ENCODE assay signal across 8 mouse cellular contexts in the genomic region with DNA sequence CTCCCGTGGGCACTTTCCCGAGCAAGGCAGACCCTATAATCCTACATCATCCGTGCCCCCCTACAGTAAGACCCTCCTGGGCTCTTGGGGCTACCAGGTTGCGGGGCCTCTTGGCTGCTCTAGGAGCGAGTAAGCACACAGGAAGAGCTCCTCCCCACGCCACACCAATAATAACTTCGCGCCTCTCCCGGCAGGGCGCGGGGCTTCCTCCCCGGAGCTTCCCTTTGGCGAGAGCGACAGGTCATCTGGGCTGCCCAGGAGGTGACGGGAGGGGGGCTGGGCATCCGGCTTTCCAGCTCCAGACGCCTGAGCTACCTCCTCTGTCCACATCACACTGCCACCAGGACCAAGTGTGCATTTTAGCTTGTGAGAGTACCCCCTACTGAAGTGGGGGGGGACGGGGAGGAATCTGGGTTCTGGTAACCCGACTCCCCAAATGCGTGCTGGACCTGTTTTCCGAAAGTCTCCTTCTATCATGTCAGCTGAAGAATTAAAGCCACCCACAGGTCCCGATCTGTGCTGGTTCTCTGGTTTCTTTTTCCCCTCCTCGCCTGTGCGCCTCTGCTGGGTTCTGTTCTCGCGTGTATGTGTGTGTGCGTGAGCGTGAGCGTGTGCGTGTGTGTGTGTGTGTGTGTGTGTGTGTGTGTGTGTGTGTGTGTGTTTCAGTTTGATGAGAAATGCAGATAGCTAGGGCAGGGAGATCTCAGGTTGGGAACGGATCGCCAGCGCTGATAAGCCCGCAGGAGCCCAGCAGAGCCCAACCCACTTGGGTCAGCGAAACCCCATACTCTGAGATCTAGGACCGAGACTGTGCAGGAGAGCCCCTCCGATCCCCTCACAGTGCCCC. TPM values are rescaled to one million over a fixed set of nuclear protein-coding genes. Genes with fewer than 3 reads are reported as not detected.
DNase-seq lines count a peak whose midpoint lies in the region; ATAC-seq lines count a peak whose summit lies in the region.

No protein-coding gene starts in this region.

- H3K9ac ChIP-seq in embryonic facial prominence, embryonic 12.5 days = peak overlapping the region; percentile 71
- peak overlapping the region; percentile 98 for H3K9ac ChIP-seq in heart, embryonic 13.5 days
- peak overlapping the region; percentile 79 for H3K9ac ChIP-seq in kidney, embryonic 16.5 days (replicated peaks; ENCODE audit: low read length)
- H3K9ac ChIP-seq in liver, embryonic 16.5 days (ENCODE audit: low read depth, low read length) = peak overlapping the region; percentile 98
- peak overlapping the region; percentile 66 for H3K9ac ChIP-seq in neural tube, embryonic 14.5 days (replicated peaks; ENCODE audit: low read depth, low read length)

- H3K4me1 ChIP-seq in embryonic facial prominence, embryonic 12.5 days = peaks cover 43% of the 10 kb centered on the region
- H3K4me1 ChIP-seq in heart, embryonic 13.5 days = peaks cover 67% of the 10 kb centered on the region
- H3K4me1 ChIP-seq in kidney, embryonic 16.5 days (ENCODE audit: insufficient read depth, low read length) = peaks cover 51% of the 10 kb centered on the region
- H3K4me1 ChIP-seq in liver, embryonic 16.5 days (ENCODE audit: control insufficient read depth, low read depth, low read length) = peaks cover 56% of the 10 kb centered on the region
- H3K4me1 ChIP-seq in neural tube, embryonic 14.5 days (ENCODE audit: control insufficient read depth, insufficient read depth, low read length) = peaks cover 24% of the 10 kb centered on the region

- peak overlapping the region; percentile 43 for H3K27ac ChIP-seq in embryonic facial prominence, embryonic 12.5 days
- peak overlapping the region; percentile 88 for H3K27ac ChIP-seq in heart, embryonic 13.5 days (replicated peaks)
- H3K27ac ChIP-seq in kidney, embryonic 16.5 days (ENCODE audit: low read length) = peak overlapping the region; percentile 74
- peak overlapping the region; percentile 97 for H3K27ac ChIP-seq in liver, embryonic 16.5 days (ENCODE audit: low read length)
- H3K27ac ChIP-seq in neural tube, embryonic 14.5 days (ENCODE audit: low read depth, low read length) = peak overlapping the region; percentile 44; the same call in 1 of the 2 replicates

- DNase-seq in layer of hippocampus, adult 11-12 months (ENCODE audit: low spot score) = peak; percentile 50
- DNase-seq in layer of hippocampus, adult 9-10 months (ENCODE audit: low spot score) = no peak
- peak; percentile 63 for DNase-seq in thymus, postnatal 4 days

- H3K27me3 ChIP-seq in embryonic facial prominence, embryonic 12.5 days = peaks cover 33% of the 10 kb centered on the region
- H3K27me3 ChIP-seq in heart, embryonic 13.5 days (replicated peaks) = no peaks in the 10 kb centered on the region
- H3K27me3 ChIP-seq in kidney, embryonic 16.5 days (ENCODE audit: insufficient read depth, low read length) = 0 out of 2 replicates have a peak, but pooled peaks cover 4% of the 10 kb centered on the region
- H3K27me3 ChIP-seq in liver, embryonic 16.5 days (ENCODE audit: control insufficient read depth, insufficient read depth, low read depth, low read length) = no peaks in the 10 kb centered on the region
- peaks cover 13% of the 10 kb centered on the region for H3K27me3 ChIP-seq in neural tube, embryonic 14.5 days (ENCODE audit: control insufficient read depth, insufficient read depth, low read length)

- H3K36me3 ChIP-seq in embryonic facial prominence, embryonic 12.5 days = no peaks in the 10 kb centered on the region
- H3K36me3 ChIP-seq in heart, embryonic 13.5 days = peaks cover 5% of the 10 kb centered on the region
- no peaks in the 10 kb centered on the region for H3K36me3 ChIP-seq in kidney, embryonic 16.5 days (ENCODE audit: insufficient read depth, low read length)
- H3K36me3 ChIP-seq in liver, embryonic 16.5 days (ENCODE audit: control insufficient read depth, insufficient read depth) = no peaks in the 10 kb centered on the region
- H3K36me3 ChIP-seq in neural tube, embryonic 14.5 days (ENCODE audit: control insufficient read depth, insufficient read depth, low read length) = no peaks in the 10 kb centered on the region

- no peak for ATAC-seq in embryonic facial prominence, embryonic 12.5 days (ENCODE audit: insufficient number of reproducible peaks, insufficient read depth, low FRiP score, low TSS enrichment)
- no peak for ATAC-seq in heart, embryonic 13.5 days (ENCODE audit: extremely low read depth, insufficient number of reproducible peaks, low FRiP score, low TSS enrichment)
- no peak for ATAC-seq in kidney, embryonic 16.5 days (ENCODE audit: low FRiP score, low TSS enrichment)
- no peak for ATAC-seq in liver, embryonic 16.5 days (ENCODE audit: low read depth)
- no peak for ATAC-seq in neural tube, embryonic 14.5 days (ENCODE audit: low read depth)

- peak overlapping the region; percentile 97 for H3K4me2 ChIP-seq in embryonic facial prominence, embryonic 12.5 days (replicated peaks)
- H3K4me2 ChIP-seq in heart, embryonic 13.5 days = peak overlapping the region; percentile 90
- H3K4me2 ChIP-seq in kidney, embryonic 16.5 days (replicated peaks; ENCODE audit: low read depth, low read length) = peak overlapping the region; percentile 93
- H3K4me2 ChIP-seq in liver, embryonic 16.5 days (ENCODE audit: low read depth, low read length) = peak overlapping the region; percentile 94
- H3K4me2 ChIP-seq in neural tube, embryonic 14.5 days (ENCODE audit: low read depth, low read length) = peak overlapping the region; percentile 98

- peak overlapping the region; percentile 63 for H3K4me3 ChIP-seq in embryonic facial prominence, embryonic 12.5 days
- H3K4me3 ChIP-seq in heart, embryonic 13.5 days = peak overlapping the region; percentile 97
- peak overlapping the region; percentile 80 for H3K4me3 ChIP-seq in kidney, embryonic 16.5 days (ENCODE audit: low read length)
- peak overlapping the region; percentile 93 for H3K4me3 ChIP-seq in liver, embryonic 16.5 days (ENCODE audit: low read depth, low read length)
- peak overlapping the region; percentile 56 for H3K4me3 ChIP-seq in neural tube, embryonic 14.5 days (ENCODE audit: low read depth, low read length)

- under 1% methylated on average over 37 of the region's 37 CpGs for WGBS in embryonic facial prominence, embryonic 12.5 days
- 1% methylated on average over 37 of the region's 37 CpGs for WGBS in heart, embryonic 13.5 days
- WGBS in kidney, embryonic 16.5 days = under 1% methylated on average over 37 of the region's 37 CpGs
- under 1% methylated on average over 37 of the region's 37 CpGs for whole genome bisulfite sequencing in liver, embryonic 16.5 days (ENCODE audit: insufficient replicate concordance)
- WGBS in neural tube, embryonic 14.5 days = under 1% methylated on average over 37 of the region's 37 CpGs

- H3K9me3 ChIP-seq in embryonic facial prominence, embryonic 12.5 days = no peaks in the 10 kb centered on the region
- no peaks in the 10 kb centered on the region for H3K9me3 ChIP-seq in heart, embryonic 13.5 days
- no peaks in the 10 kb centered on the region for H3K9me3 ChIP-seq in kidney, embryonic 16.5 days (ENCODE audit: low read length)
- H3K9me3 ChIP-seq in liver, embryonic 16.5 days (replicated peaks; ENCODE audit: control insufficient read depth, low read length) = no peaks in the 10 kb centered on the region
- H3K9me3 ChIP-seq in neural tube, embryonic 14.5 days (ENCODE audit: control insufficient read depth, low read length) = no peaks in the 10 kb centered on the region

RNA-seq across cellular contexts. Expression of a gene that starts 1.6 kb away (rescaled TPM):
- 2.1 and 2.8 TPM in 2 replicates for polyA plus RNA-seq in embryonic facial prominence, embryonic 12.5 days (2016; fragmentation: Nextera tagmentation; extraction: Ambion mirVana)
- polyA plus RNA-seq in heart, embryonic 13.5 days (2015; fragmentation: Nextera tagmentation; extraction: Ambion mirVana) = 3.8 TPM in 2 replicates
- 1.5 and 1.6 TPM in 2 replicates for polyA plus RNA-seq in kidney, embryonic 16.5 days (2015; fragmentation: Nextera tagmentation; extraction: Ambion mirVana)
- 6.8 and 8.1 TPM in 2 replicates for polyA plus RNA-seq in liver, embryonic 16.5 days (2015; fragmentation: Nextera tagmentation; extraction: Ambion mirVana)
- polyA plus RNA-seq in neural tube, embryonic 14.5 days (2014; fragmentation: Nextera tagmentation; extraction: Ambion mirVana) = 1.2 and 1.4 TPM in 2 replicates

Comparison
In these comparisons a context has a peak if more than half of its experiments do, and no peak if none do; other contexts are left out.
1. H3K27ac ChIP-seq: peak in every context shown above with its lines; median percentile 97 in liver, embryonic 16.5 days; 88 in heart, embryonic 13.5 days; 74 in kidney, embryonic 16.5 days; 44 in neural tube, embryonic 14.5 days; 43 in embryonic facial prominence, embryonic 12.5 days.